Mouse (Mus musculus): ENCODE results near the gene Ackr2. TPM values are rescaled to one million over a fixed set of nuclear protein-coding genes. Genes with fewer than 3 reads are reported as not detected.

Ackr2 gene
- polyA plus RNA-seq, 2 experiments: 0.07 to 0.37 TPM

DNA sequence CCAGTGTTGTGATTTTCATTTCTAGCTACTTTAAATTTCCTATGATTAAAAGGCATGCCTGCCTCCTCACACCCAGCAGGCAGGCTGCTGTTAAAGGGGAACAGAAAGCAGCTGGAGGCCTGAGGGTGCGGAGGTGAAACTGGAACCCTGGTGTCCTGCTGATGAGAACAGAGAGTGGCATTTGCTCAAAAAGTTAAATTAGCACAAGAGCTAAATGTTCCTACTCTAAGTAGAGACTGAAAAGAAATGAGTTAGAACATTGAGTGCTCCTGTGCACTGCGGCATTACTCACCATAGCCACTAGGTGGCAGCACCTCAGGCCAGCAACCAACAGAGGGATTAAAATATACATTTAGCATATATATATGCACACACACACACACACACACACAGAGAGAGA is 30.3 kb downstream of the Ackr2 start:
- DNase-seq (ENCODE audit: low read depth in 3 of 3, low spot score in 3 of 3): peak in 1 of 3 experiments; percentile 36
- H3K36me3 ChIP-seq (replicated peaks; ENCODE audit: control insufficient read depth, insufficient read depth, low read depth): no peaks in the 10 kb centered on the region
- H3K27me3 ChIP-seq (ENCODE audit: control insufficient read depth, insufficient read depth, low read length): no peaks in the 10 kb centered on the region
- WGBS (ENCODE audit: insufficient replicate concordance): 24% methylated on average over 2 of the region's 2 CpGs
- 0 out of 2 replicates have a peak, but pooled peaks have one; percentile 33 for ATAC-seq (ENCODE audit: insufficient read depth)
- H3K4me2 ChIP-seq (ENCODE audit: low read depth): no peak overlapping the region
- H3K27ac ChIP-seq: no peak overlapping the region
- peak; percentile 89 for TF ChIP-seq CTCF (IDR thresholded peaks at IDR 0.05; ENCODE audit: low read depth)
- TF ChIP-seq EP300 (IDR thresholded peaks at IDR 0.05; ENCODE audit: low read depth): no peak
- H3K9me3 ChIP-seq (ENCODE audit: control insufficient read depth, low read length): no peaks in the 10 kb centered on the region
- H3K9ac ChIP-seq (replicated peaks): no peak overlapping the region
- H3K4me1 ChIP-seq (replicated peaks; ENCODE audit: control insufficient read depth in 2 of 2, insufficient read depth in 2 of 2, low read length in 1 of 2): peaks cover 0 to 21% of the 10 kb centered on the region in 2 experiments; a peak in 2 of 4 replicates
- no peak overlapping the region for H3K4me3 ChIP-seq (ENCODE audit: insufficient read depth in 1 of 2, low read depth in 2 of 2, low read length in 2 of 2)

DNA sequence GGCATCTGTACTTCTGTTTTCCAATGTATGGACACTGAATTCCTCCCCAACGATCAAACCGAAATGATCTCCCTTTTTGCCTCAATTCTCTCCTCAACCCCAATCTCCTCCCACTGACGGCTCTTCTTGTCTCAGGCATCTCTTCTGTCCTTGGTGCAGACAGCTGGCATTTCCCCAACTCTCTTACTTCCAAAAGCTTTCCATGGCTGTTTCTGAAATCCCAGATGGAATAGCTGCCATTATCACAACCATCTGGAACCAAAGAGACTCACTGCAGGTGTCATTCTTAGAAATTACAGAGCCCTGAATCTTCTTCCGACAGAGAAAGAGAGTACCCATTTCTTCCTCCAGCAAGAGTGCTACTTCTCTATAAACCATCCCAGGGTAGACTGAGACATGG is 36.7 kb downstream of the Ackr2 start:
- TF ChIP-seq CTCF (IDR thresholded peaks at IDR 0.05; ENCODE audit: low read depth) (no peak), EP300 (IDR thresholded peaks at IDR 0.05; ENCODE audit: low read depth) (no peak)

DNA sequence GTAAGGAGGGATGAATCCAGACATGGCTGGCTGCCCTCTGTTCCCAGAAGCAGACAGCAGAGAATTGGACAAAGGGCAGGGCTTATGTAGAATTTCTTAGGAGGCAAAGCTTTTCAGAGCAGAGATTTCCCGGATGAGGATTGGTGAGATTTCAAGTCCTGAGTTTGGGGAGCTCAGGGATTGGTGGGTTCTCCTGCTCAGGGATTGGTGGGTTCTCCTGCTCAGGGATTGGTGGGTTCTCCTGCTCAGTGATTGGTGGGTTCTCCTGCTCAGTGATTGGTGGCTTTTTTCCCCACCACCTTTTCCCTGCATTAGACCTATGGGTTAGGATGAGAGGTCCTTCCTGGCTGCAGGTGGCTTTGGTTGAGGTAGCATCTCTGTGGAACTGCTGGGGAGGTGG is 38.8 kb downstream of the Ackr2 start:
- Histone ChIP-seq H3K27ac (no peak overlapping the region), H3K4me1 (replicated peaks; ENCODE audit: control insufficient read depth in 2 of 2, insufficient read depth in 2 of 2, low read length in 1 of 2) (peaks cover 0 to 3% of the 10 kb centered on the region in 2 experiments; a peak in 1 of 4 replicates), H3K36me3 (replicated peaks; ENCODE audit: control insufficient read depth, insufficient read depth, low read depth) (no peaks in the 10 kb centered on the region), H3K9ac (replicated peaks) (no peak overlapping the region), H3K4me3 (ENCODE audit: insufficient read depth in 1 of 2, low read depth in 2 of 2, low read length in 2 of 2) (no peak overlapping the region), H3K4me2 (ENCODE audit: low read depth) (0 out of 2 replicates have a peak overlapping the region, but pooled peaks have one; percentile 57), H3K27me3 (ENCODE audit: control insufficient read depth, insufficient read depth, low read length) (no peaks in the 10 kb centered on the region), H3K9me3 (ENCODE audit: control insufficient read depth, low read length) (no peaks in the 10 kb centered on the region)
- TF ChIP-seq EP300 (IDR thresholded peaks at IDR 0.05; ENCODE audit: low read depth) (no peak), CTCF (IDR thresholded peaks at IDR 0.05; ENCODE audit: low read depth) (no peak)
- DNase-seq (ENCODE audit: low read depth in 3 of 3, low spot score in 3 of 3): no peak
- WGBS (ENCODE audit: insufficient replicate concordance): 43% methylated on average over 1 of the region's 1 CpGs
- ATAC-seq (ENCODE audit: insufficient read depth): 0 out of 2 replicates have a peak, but pooled peaks have one; percentile 43

More for the DNA sequence above, 36.7 kb downstream of the Ackr2 start:
- no peak overlapping the region for H3K27ac ChIP-seq
- no peak overlapping the region for H3K4me3 ChIP-seq (ENCODE audit: insufficient read depth in 1 of 2, low read depth in 2 of 2, low read length in 2 of 2)
- DNase-seq (ENCODE audit: low read depth in 3 of 3, low spot score in 3 of 3) (no peak), ATAC-seq (ENCODE audit: insufficient read depth) (no peak)
- WGBS (ENCODE audit: insufficient replicate concordance): 58% methylated on average over 4 of the region's 4 CpGs
- H3K4me2 ChIP-seq (ENCODE audit: low read depth): no peak overlapping the region
- peaks cover 0 to 3% of the 10 kb centered on the region in 2 experiments; a peak in 1 of 4 replicates for H3K4me1 ChIP-seq (replicated peaks; ENCODE audit: control insufficient read depth in 2 of 2, insufficient read depth in 2 of 2, low read length in 1 of 2)
- no peak overlapping the region for H3K9ac ChIP-seq (replicated peaks)
- H3K27me3 ChIP-seq (ENCODE audit: control insufficient read depth, insufficient read depth, low read length): no peaks in the 10 kb centered on the region
- no peaks in the 10 kb centered on the region for H3K36me3 ChIP-seq (replicated peaks; ENCODE audit: control insufficient read depth, insufficient read depth, low read depth)
- no peaks in the 10 kb centered on the region for H3K9me3 ChIP-seq (ENCODE audit: control insufficient read depth, low read length)

DNA sequence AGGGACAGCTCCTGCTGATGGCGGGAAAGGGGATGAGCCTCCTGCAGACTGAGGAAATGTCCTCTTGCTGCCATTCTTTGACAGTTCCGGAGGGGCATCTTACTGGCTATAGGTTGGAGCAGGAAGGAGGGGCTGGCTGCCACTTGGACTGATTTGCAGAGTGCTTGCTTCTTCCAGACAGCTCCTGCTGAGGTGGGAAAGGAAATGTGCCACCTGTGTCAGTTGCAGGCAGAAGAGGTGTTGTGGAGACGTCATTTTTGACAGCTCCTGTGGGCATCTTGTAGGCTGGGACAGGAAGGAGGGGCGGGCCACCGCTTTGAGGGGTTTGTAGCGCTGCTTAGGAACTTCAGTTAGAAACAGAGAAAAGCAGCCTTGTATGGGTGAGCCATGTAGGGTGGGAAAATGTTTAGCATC is 39.3 kb downstream of the Ackr2 start:
- WGBS (ENCODE audit: insufficient replicate concordance): 38% methylated on average over 6 of the region's 6 CpGs
- Histone ChIP-seq H3K4me2 (ENCODE audit: low read depth) (peak overlapping the region; percentile 57), H3K9me3 (ENCODE audit: control insufficient read depth, low read length) (no peaks in the 10 kb centered on the region), H3K9ac (replicated peaks) (no peak overlapping the region), H3K36me3 (replicated peaks; ENCODE audit: control insufficient read depth, insufficient read depth, low read depth) (no peaks in the 10 kb centered on the region), H3K4me3 (ENCODE audit: insufficient read depth in 1 of 2, low read depth in 2 of 2, low read length in 2 of 2) (peak overlapping the region; percentile 40 to 51), H3K27me3 (ENCODE audit: control insufficient read depth, insufficient read depth, low read length) (no peaks in the 10 kb centered on the region), H3K4me1 (replicated peaks; ENCODE audit: control insufficient read depth in 2 of 2, insufficient read depth in 2 of 2, low read length in 1 of 2) (peaks cover 0 to 3% of the 10 kb centered on the region in 2 experiments; a peak in 1 of 4 replicates), H3K27ac (no peak overlapping the region)
- DNase-seq (ENCODE audit: low read depth in 3 of 3, low spot score in 3 of 3) (no peak), ATAC-seq (ENCODE audit: insufficient read depth) (no peak; the same call in 1 of the 2 replicates)
- TF ChIP-seq CTCF (IDR thresholded peaks at IDR 0.05; ENCODE audit: low read depth) (no peak), EP300 (IDR thresholded peaks at IDR 0.05; ENCODE audit: low read depth) (no peak)

DNA sequence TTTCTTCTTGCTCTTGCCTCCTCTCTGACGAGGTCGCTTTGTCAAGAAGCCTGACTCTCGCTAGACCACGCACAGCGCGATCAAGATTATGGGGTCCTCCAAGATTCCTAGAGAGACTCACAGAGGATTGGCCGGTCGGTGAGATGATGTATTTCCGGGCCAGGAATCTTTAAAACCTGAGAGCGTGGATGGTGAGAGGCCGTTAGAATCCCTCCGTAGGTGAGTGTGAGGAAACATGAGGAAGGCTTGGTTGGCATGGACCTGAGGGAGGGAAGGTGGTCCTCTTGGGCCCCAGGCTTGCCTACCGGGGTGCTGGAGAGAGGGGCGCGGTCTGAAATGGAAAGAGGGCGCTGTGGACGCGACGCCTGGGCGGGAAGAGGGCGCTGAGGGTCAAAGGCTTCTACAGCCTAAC is 39.8 kb downstream of the Ackr2 start:
- ATAC-seq (ENCODE audit: insufficient read depth): peak; percentile 68
- H3K4me3 ChIP-seq (ENCODE audit: insufficient read depth in 1 of 2, low read depth in 2 of 2, low read length in 2 of 2): peak overlapping the region; percentile 40 to 51
- 47% methylated on average over 21 of the region's 21 CpGs for WGBS (ENCODE audit: insufficient replicate concordance)
- H3K36me3 ChIP-seq (replicated peaks; ENCODE audit: control insufficient read depth, insufficient read depth, low read depth): no peaks in the 10 kb centered on the region
- peak; percentile 36 to 48 (median 47) for DNase-seq (ENCODE audit: low read depth in 3 of 3, low spot score in 3 of 3)
- H3K4me1 ChIP-seq (replicated peaks; ENCODE audit: control insufficient read depth in 2 of 2, insufficient read depth in 2 of 2, low read length in 1 of 2): peaks cover 0 to 3% of the 10 kb centered on the region in 2 experiments; a peak in 1 of 4 replicates
- 0 out of 2 replicates have a peak overlapping the region, but pooled peaks have one; percentile 5 for H3K9ac ChIP-seq (replicated peaks)
- H3K27me3 ChIP-seq (ENCODE audit: control insufficient read depth, insufficient read depth, low read length): no peaks in the 10 kb centered on the region
- H3K4me2 ChIP-seq (ENCODE audit: low read depth): peak overlapping the region; percentile 57
- no peaks in the 10 kb centered on the region for H3K9me3 ChIP-seq (ENCODE audit: control insufficient read depth, low read length)
- TF ChIP-seq CTCF (IDR thresholded peaks at IDR 0.05; ENCODE audit: low read depth): no peak
- no peak for TF ChIP-seq EP300 (IDR thresholded peaks at IDR 0.05; ENCODE audit: low read depth)
- H3K27ac ChIP-seq: no peak overlapping the region

All from liver, embryonic 14.5 days (tissue).